Mouse (Mus musculus) cortical plate, adult 2 months (tissue): Measurements from ENCODE around the gene Ctsd.

ENCODE experiments used
- CTCF ChIP-seq: fragments of 200-500 bp; IDR thresholded peaks from 2 replicates; pipeline ENCODE4 v1.5.1; 2011; ENCODE audit warnings: mild to moderate bottlenecking, control low read depth, low read length; ENCODE audit not compliant: insufficient read depth; ENCODE audit errors: extremely low read depth
- POLR2A ChIP-seq: fragments of 200-500 bp; IDR thresholded peaks from 2 replicates; pipeline ENCODE4 v1.6.1; 2011; ENCODE audit warnings: mild to moderate bottlenecking, low read length, control low read depth; ENCODE audit not compliant: insufficient read depth; ENCODE audit errors: extremely low read depth

DNA sequence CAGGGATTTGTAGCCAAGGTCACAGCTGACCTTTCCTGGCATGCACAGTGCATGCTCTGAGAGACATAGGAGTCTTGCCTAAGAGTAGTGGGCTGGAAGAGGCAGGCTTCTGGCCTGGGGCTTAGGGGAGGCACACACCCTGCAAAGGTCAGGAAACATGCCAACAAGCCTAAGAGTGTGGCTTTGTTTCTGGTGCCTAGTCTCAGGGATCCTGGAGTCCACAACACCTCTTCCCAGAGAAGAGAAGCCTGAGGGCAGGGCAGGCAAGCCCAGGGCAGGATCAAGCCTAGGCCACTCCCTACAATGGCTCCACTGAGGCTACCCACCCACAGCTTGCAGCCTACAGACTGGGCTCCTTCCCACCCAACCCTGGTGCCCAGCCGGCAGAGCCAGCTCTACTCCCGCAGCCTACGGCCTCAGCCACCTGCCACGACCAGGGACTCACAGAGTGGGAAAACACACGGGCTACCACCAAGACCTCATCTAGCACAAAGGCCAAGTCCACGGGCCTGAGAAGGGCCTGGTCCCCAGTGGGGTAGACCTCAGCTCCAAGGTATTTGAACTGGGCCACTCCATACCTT is 1.1 kb downstream of the Ctsd start:
- TF ChIP-seq CTCF (no peak), POLR2A (no peak)
